Mouse (Mus musculus) heart, embryonic 10.5 days (tissue): ENCODE results near the gene Pnma1. TPM values are rescaled to one million over a fixed set of nuclear protein-coding genes. Genes with fewer than 3 reads are reported as not detected.
"Not testable (repeated sequence)": the region's sequence is repeated elsewhere in the genome, so short reads cannot be mapped to it uniquely, and the experiment has no call there.

Source experiments
- DNase-seq: peaks from one replicate; pipeline ENCODE4 v3.0.0-alpha.2; 2017; ENCODE audit warnings: low spot score
- H3K27ac ChIP-seq: fragments of 300-500 bp; sonication (generic); 2 replicates; pipeline ENCODE4 v1.5.1; 2016; ENCODE audit warnings: mild to moderate bottlenecking
- H3K27me3 ChIP-seq: fragments of 300-500 bp; sonication (generic); 2 replicates; pipeline ENCODE4 v1.6.1; 2016; ENCODE audit warnings: mild to moderate bottlenecking; ENCODE audit not compliant: poor library complexity, insufficient read depth, severe bottlenecking
- H3K36me3 ChIP-seq: fragments of 300-500 bp; sonication (generic); 2 replicates; pipeline ENCODE4 v1.6.1; 2016; ENCODE audit warnings: mild to moderate bottlenecking, moderate library complexity
- H3K4me1 ChIP-seq: fragments of 300-500 bp; sonication (generic); 2 replicates; pipeline ENCODE4 v1.6.1; 2016; ENCODE audit warnings: mild to moderate bottlenecking
- H3K4me3 ChIP-seq: fragments of 300-500 bp; sonication (generic); 2 replicates; pipeline ENCODE4 v1.5.1; 2016; ENCODE audit warnings: mild to moderate bottlenecking, moderate library complexity
- H3K9me3 ChIP-seq: fragments of 300-500 bp; sonication (generic); 2 replicates; pipeline ENCODE4 v1.6.1; 2016; ENCODE audit warnings: mild to moderate bottlenecking, moderate library complexity
- WGBS: fragments of 180-500 bp; shearing (Covaris S2); methylation state at CpG from one replicate; pipeline ENCODE4 v1.1.7; 2016; 5-methylcytosine and 5-hydroxymethylcytosine counted together
- polyA plus RNA-seq: library from polyadenylated mRNA; unstranded; fragments of >200 nt; fragmentation: Nextera tagmentation; extraction: Ambion mirVana; gene quantifications from 2 replicates; pipeline ENCODE4 v1.2.1, GENCODE M21; 2016

Pnma1 gene
- polyA plus RNA-seq, 1 experiment from 2014 or later = 1.1 TPM

GRCm38 (mm10) chr12:84109924-84110323 lies 38.4 kb downstream of the Pnma1 start:
- no peaks in the 10 kb centered on the region for H3K36me3 ChIP-seq
- no peak for DNase-seq
- H3K27me3 ChIP-seq = no peaks in the 10 kb centered on the region
- H3K27ac ChIP-seq = no peak overlapping the region
- no peak overlapping the region for H3K4me3 ChIP-seq
- 83% methylated on average over 1 of the region's 1 CpGs for WGBS
- peaks cover 9% of the 10 kb centered on the region for H3K4me1 ChIP-seq
- H3K9me3 ChIP-seq = no peaks in the 10 kb centered on the region

DNA sequence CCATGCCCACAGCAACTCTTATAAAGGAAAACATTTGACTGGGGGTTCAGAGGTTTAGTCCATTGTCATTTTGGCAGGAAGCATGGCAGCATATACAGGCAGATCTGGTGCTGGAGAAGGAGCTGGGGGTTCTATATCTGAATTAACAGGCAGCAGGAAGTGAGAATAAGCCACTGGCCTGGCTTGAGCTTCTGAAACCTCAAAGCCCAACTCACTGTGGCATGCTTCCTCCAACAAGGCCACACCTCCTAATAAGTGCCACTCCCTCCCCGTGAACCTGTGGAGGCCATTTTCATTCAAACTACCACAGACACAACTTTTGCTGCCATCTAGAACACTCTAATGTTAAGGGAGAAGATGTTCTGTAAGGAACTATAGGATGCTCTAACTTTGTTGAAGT lies 40.6 kb downstream of the Pnma1 start:
- no peak overlapping the region for H3K4me3 ChIP-seq
- WGBS = 72% methylated on average over 1 of the region's 1 CpGs
- H3K9me3 ChIP-seq = no peaks in the 10 kb centered on the region
- no peaks in the 10 kb centered on the region for H3K27me3 ChIP-seq
- H3K27ac ChIP-seq = no peak overlapping the region
- no peaks in the 10 kb centered on the region for H3K4me1 ChIP-seq
- DNase-seq = no peak
- H3K36me3 ChIP-seq = no peaks in the 10 kb centered on the region

DNA sequence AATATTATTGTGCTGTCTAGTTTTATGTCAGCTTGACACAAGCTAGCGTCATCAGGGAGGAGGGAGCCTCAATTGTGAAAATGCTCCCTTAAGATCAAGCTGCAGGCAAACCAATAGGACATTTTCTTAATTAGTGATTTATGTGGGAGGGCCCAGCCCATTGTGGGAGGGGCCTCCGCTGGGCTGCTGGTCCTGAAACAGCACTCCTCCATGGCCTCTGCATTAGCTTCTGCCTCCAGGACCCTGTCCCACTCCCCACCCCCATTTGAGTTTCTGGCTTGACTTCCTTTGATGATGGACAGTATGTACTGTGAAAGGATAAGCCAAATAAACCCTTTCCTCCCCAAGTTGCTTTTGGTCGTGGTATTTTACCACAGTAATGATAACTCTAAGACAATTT lies 41.3 kb downstream of the Pnma1 start:
- DNase-seq = no peak
- H3K9me3 ChIP-seq = no peaks in the 10 kb centered on the region

GRCm38 (mm10) chr12:84101493-84101845 lies 46.8 kb downstream of the Pnma1 start:
- Histone ChIP-seq H3K36me3 (no peaks in the 10 kb centered on the region), H3K4me3 (peak overlapping the region; percentile 64), H3K27me3 (no peaks in the 10 kb centered on the region), H3K4me1 (0 out of 2 replicates have a peak, but pooled peaks cover 2% of the 10 kb centered on the region), H3K9me3 (no peaks in the 10 kb centered on the region), H3K27ac (no peak overlapping the region)
- 48% methylated on average over 2 of the region's 2 CpGs for WGBS
- no peak for DNase-seq

More for the DNA sequence above, 41.3 kb downstream of the Pnma1 start:
- WGBS = 76% methylated on average over 3 of the region's 3 CpGs
- H3K36me3 ChIP-seq = no peaks in the 10 kb centered on the region
- no peaks in the 10 kb centered on the region for H3K27me3 ChIP-seq
- no peaks in the 10 kb centered on the region for H3K4me1 ChIP-seq
- no peak overlapping the region for H3K4me3 ChIP-seq
- H3K27ac ChIP-seq = no peak overlapping the region

DNA sequence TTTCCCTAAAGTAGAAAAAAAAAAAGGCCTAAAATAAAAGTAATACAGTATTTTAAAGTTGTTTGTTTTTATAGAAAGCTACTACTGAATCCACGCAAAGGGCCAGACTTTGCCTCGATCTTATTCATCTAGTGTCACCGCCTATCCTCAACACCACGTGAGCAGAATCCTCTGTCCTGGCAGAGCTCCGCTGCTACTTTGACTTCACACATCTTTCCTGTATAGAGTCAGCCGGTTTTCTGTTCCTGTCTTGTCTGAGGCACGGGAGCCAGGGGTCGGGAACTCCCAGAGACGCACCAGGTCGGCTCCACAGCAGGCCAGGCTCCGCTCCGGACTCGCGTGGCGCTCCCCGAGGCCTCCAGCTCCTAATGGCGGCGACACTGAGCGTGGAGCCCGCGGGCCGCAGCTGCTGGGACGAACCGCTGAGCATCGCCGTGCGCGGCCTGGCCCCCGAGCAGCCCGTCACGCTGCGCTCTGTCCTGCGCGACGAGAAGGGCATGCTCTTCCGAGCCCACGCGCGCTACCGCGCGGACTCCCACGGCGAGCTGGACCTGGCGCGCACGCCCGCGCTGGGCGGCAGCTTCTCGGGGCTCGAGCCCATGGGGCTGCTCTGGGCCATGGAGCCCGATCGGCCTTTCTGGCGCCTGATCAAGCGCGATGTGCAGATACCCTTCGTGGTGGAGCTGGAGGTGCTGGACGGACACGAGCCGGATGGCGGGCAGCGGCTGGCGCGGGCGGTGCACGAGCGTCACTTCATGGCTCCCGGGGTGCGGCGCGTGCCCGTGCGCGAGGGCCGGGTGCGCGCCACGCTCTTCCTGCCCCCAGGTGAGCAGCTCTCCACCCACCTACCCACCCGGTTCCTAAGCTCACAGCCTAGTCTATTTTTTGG lies 47.4 kb downstream of the Pnma1 start, which contains the start of gene Acot6:
TSS of gene Acot6 (plus strand) at position 51 of the 889 bp plus-strand sequence.
- Histone ChIP-seq H3K4me3 (peak within 1 kb of the TSS; percentile 64), H3K27ac (peak within 1 kb of the TSS; percentile 87)
- not testable (repeated sequence) for H3K36me3 ChIP-seq, H3K4me1 ChIP-seq, H3K27me3 ChIP-seq, H3K9me3 ChIP-seq
- peak; percentile 81 for DNase-seq
- under 1% methylated on average over 79 of the region's 80 CpGs for WGBS

GRCm38 (mm10) chr12:84100071-84100470 lies 48.2 kb downstream of the Pnma1 start:
- DNase-seq = no peak
- Histone ChIP-seq H3K4me3 (peak overlapping the region; percentile 64; the same call in 1 of the 2 replicates), H3K4me1 (0 out of 2 replicates have a peak, but pooled peaks cover 2% of the 10 kb centered on the region), H3K27ac (no peak overlapping the region), H3K9me3 (no peaks in the 10 kb centered on the region; the same call in 1 of the 2 replicates), H3K27me3 (no peaks in the 10 kb centered on the region), H3K36me3 (no peaks in the 10 kb centered on the region)
- 64% methylated on average over 1 of the region's 1 CpGs for WGBS

DNA sequence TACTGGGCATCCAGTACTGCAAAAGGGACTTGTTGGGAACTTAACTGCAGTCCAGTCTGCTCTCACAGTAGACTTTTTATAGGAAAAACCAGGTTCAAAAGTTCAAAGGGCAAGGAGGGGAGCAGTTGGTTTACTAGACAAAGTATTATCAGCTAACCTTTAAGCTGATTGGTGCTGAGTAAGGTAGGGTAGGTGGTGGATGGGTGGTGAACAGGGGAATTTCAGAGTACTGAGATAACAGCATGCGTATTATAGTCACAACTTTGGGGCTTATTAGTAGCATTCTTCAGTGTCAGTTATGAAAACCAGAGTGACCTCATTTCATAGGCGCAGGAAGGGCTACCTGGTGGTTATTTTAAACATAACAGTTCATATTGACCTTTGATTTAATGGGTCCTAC lies 48.7 kb downstream of the Pnma1 start:
- no peak for DNase-seq
- Histone ChIP-seq H3K4me1 (0 out of 2 replicates have a peak, but pooled peaks cover 2% of the 10 kb centered on the region), H3K36me3 (no peaks in the 10 kb centered on the region), H3K27ac (no peak overlapping the region), H3K27me3 (no peaks in the 10 kb centered on the region), H3K4me3 (no peak overlapping the region), H3K9me3 (no peaks in the 10 kb centered on the region; the same call in 1 of the 2 replicates)
- 92% methylated on average over 2 of the region's 2 CpGs for WGBS

Other genes with a start within 250 kb of the Pnma1 start
- 38.8 and 39.1 TPM in 2 replicates for gene Numb, start 226.6 kb downstream of the Pnma1 start, polyA plus RNA-seq
- gene Riox1, start 197.9 kb downstream of the Pnma1 start, polyA plus RNA-seq = 12.3 and 19.4 TPM in 2 replicates
- gene Heatr4, start 163.6 kb downstream of the Pnma1 start, polyA plus RNA-seq = not detected in 2 replicates
- 23.1 and 35.2 TPM in 2 replicates for gene Acot2, start 160.6 kb downstream of the Pnma1 start, polyA plus RNA-seq
- 15.3 and 23.3 TPM in 2 replicates for gene Acot1, start 139.0 kb downstream of the Pnma1 start, polyA plus RNA-seq
- gene Acot4, start 110.1 kb downstream of the Pnma1 start, polyA plus RNA-seq = 0.37 and 0.72 TPM in 2 replicates
- not detected in 2 replicates for gene Gm49366, start 109.6 kb downstream of the Pnma1 start, polyA plus RNA-seq
- 0.34 and 0.60 TPM in 2 replicates for gene Acot3, start 96.3 kb downstream of the Pnma1 start, polyA plus RNA-seq
- 0.11 TPM in 1 of 2 replicates, not detected in the other for gene Acot5, start 79.2 kb downstream of the Pnma1 start, polyA plus RNA-seq
- 0.67 and 0.69 TPM in 2 replicates for gene Acot6, start 47.8 kb downstream of the Pnma1 start, polyA plus RNA-seq
- gene Dnal1, start 34.1 kb downstream of the Pnma1 start, polyA plus RNA-seq = 3.4 and 3.7 TPM in 2 replicates
- 8.0 and 10.5 TPM in 2 replicates for gene Elmsan1, start 70.4 kb upstream of the Pnma1 start, polyA plus RNA-seq
- gene Ptgr2, start 136.7 kb upstream of the Pnma1 start, polyA plus RNA-seq = 52.7 and 79.6 TPM in 2 replicates
- 67.0 and 77.1 TPM in 2 replicates for gene Zfp410, start 168.4 kb upstream of the Pnma1 start, polyA plus RNA-seq
- 53.7 and 74.2 TPM in 2 replicates for gene Coq6, start 213.2 kb upstream of the Pnma1 start, polyA plus RNA-seq
- 4.4 and 4.7 TPM in 2 replicates for gene Fam161b, start 213.3 kb upstream of the Pnma1 start, polyA plus RNA-seq